Mouse (Mus musculus): ENCODE data around the gene Enpp7.
A peak's percentile ranks its signal among the peaks of the same experiment; 100 is the strongest.

Enpp7 gene

DNA sequence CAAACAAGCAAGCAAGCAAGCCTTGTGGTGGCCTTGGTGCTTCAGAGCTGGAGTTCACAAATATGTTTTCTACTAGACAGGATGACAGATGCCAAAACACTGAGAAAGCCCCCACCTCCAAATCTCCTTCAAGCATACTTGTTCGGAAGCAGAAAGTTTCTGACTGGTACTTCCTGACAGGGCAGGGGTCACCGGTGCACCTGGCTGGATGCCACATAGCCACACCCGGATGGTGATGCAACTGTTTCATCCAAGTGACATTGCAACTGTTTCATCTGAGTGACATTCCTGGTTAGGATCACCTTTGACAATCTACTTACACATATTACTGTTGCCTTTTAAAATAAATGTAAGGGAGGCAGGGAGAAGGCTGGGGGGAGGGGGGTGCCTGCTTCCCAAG is 9.2 kb downstream of the Enpp7 start:
- DNase-seq (ENCODE audit: extremely low spot score): no peak

DNA sequence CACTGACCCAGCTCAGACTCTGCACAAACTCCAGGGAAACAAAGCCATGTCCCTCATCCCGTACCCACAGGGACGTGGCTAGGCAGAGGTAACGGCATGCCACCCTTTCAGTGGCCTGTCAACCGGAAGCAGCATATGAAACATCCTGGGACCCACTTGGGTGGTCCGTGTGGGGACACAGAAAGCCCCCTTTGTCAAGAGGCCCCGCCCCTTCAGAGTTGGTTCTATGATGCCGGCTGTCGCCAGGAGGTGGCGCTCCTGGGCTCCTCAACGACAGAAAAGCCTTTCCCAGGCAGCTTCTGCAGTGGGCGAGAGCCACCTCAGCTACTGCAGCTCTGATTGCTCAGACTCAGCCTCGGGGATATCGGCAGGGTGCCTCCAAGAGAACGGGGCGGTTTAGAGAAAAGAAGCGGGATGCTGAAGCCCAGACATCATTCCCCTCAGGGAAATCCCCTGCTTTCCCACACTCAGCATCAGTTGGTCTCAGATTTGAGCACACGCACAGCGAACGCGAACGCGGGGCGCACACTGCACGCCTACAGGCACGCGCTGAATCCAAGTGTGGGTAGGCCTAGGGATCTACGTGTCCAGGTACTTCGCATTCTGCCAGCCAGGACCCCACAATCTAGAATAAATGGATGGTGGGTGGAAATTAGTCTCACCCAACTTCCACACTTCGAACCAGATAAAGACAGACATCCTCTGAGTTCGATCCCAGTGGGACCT is 10.7 kb downstream of the Enpp7 start:
- peak; percentile 94 for DNase-seq (ENCODE audit: extremely low spot score)

DNA sequence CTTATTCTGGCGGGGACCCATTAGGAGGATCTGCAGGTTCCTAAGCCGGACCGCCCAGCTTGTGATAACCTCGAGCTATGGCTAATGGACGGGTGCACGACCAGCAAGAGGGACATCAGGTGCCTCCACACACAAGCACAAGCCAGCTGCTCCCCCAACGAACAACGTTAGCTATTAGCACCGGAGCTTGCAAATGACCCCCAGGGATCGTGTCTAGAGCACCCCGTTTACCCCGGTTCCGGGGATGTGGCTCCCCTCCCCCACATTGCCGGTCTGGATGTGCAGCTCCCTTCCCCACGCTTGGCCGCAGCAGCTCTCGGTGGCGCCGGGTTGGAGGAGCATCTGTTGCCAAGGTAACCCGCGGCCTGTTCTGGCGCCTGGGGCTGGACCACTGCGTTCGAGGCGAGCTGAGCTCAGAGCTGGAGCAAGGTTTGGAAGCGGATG is 11.4 kb downstream of the Enpp7 start:
- peak; percentile 63 for DNase-seq (ENCODE audit: extremely low spot score)

DNA sequence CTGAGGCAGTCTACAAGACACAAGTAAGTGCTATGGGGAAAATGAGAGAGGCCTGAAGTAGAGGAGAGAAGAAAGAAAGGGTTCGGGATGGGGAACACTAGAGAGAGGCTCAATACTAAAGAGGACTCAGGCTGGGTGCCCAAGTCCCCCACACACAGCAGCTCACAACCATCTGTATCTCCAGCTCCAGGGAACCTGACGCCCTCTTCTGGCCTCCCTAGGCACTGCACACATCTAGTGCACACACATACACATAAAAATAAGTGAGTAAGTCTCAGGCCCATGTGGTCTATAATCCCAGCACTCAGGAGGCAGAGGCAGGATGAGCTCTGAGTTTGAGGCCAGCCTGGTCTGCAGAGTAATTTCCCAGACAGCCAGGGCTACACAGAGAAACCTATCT is 12.9 kb downstream of the Enpp7 start:
- no peak for DNase-seq (ENCODE audit: extremely low spot score)

DNA sequence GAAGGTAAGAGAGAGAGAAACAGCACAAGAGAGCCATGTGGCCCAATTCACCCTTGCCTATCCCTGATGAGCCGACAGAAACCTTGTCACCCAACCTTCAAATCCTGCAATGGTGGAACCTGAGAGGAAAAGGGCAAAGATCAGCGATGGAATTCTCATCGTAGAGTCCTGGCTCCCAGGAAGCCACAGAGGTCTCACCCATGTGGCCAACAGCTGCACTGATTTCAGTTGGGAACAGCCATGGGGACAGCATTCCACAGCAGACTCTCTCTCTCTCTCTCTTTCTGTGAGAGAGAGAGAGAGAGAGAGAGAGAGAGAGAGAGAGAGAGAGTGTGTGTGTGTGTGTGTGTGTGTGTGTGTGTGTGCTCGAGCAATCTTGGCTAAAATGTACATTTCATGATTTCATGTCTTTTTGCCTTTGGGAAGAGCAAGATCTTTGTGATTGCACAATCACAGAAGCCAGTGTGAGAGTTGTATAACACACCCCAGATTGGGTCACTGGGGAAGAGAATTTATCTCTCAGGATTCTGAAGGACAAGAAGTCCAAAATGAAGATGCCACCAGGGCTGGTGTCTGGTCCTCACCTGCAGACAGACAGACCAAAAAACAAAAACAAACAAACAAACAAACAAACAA is 13.6 kb downstream of the Enpp7 start:
- no peak for DNase-seq (ENCODE audit: extremely low spot score)

DNA sequence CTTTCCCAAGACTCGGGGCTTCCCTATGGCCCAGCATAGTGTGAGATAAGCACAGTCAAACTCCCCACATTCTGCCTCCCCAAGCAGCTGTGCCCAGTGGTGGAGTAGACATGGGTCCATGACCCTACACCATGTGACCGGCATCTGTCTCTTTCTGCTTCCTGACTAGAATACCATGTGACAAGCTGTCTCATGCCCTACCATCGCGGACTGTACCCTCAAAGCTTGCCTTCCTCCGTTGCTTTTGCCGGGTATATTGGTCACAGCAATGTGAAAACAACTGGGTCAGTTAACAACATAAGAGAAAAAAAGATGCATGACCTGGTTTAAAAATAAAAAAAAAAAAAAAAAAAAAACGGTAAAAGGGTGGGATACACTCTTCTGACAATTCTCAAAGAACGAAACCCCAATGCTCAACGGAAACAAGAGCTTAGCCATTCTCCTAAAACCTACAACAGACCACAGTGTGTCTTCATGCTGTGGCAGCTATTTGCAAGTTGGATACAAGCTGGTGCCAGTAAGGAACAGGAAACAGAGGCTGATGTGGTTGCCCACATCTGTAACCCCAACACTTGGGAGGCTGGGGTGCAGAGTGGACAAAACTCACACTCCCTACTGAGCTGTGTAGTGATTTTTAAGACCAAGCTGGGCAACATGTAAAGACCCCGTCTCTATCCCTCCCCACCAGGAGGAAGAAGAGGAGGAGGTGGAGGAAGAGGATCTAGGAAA is 17.7 kb downstream of the Enpp7 start:
- no peak for DNase-seq (ENCODE audit: extremely low spot score)

DNA sequence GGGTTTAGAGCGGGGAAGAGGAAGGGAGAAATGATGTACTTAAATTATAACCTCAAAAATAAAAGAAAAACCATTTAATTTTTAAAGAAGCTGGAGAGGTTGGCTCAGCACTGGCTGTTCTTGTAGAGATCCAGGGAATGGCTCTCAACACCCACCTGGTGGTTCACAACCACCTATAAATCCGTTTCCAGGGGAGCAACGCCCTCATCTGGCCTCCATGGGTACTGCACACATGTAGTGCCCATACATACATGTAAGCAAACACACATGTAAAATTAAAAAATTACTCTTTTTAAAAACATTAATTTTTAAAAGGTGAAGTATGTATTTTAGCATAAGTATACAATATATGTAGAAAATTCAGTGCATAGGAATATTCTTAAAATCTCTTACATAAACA is 18.5 kb downstream of the Enpp7 start:
- no peak for DNase-seq (ENCODE audit: extremely low spot score)

DNA sequence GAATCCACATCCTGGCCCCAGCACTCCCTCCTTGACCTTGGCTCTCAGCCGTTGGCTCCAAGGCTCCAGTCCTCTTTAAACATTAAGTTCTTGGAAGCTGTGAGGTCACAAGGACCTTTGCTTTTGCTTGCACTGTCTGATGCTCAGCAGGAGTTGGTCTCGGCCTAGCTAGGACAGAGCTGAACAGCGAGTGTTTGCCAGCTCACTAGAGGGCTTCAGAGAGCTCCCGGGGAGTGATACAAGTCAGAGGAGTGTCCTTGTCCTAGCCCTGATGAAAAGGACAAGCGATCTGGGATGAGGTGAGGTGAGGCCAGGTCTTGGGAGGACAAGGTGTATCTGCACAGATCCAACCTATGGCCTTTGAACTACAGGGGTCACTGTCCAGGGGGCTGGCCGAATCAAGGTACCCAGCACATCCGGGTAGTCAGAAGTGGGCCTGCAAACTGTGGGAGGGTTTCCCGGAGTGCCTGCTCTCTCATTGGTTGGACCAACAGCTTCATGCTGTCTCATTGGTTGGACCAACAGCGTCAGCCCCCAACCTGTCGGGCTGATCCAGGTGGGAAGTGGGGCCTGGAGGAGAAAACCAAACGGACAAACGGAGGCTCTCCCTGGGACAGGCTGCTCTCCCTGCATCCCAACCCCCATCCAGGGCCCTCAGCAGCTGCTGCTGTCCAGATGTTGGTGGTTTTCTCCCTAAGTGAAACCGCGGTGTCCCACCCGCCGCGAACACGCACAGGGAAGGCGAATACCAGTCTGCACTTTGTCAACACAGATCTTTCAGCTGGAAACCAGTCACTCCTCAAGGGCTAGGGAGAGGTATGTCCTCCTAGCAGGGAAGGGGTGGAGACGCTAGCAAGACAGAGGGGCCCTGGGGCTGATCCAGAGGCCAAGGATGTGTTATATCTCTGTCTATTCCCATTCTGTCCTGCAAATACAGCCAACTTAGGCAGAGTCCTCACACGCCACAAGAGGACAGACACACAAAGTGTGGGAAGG is 19.8 kb downstream of the Enpp7 start:
- DNase-seq (ENCODE audit: extremely low spot score): peak; percentile 51

DNA sequence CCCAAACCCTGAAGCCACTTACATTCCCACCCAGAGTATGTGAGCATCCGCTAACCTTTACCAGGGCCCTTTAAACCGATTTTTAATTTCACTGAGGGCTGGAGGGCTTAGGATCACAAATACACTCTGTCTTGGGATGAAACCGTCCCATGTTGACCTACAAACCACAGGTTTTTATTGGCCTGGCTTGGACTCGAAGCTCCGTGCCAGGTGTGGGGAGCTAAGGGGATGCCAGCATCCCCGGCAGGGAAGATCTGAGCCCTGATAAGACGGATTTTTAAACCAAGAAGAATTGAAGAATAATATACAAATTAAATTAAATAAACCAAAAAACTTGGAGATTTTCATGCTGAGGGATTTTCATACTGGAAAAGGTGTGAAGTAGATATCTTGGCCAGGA is 26.5 kb downstream of the Enpp7 start:
- no peak for DNase-seq (ENCODE audit: extremely low spot score)

DNA sequence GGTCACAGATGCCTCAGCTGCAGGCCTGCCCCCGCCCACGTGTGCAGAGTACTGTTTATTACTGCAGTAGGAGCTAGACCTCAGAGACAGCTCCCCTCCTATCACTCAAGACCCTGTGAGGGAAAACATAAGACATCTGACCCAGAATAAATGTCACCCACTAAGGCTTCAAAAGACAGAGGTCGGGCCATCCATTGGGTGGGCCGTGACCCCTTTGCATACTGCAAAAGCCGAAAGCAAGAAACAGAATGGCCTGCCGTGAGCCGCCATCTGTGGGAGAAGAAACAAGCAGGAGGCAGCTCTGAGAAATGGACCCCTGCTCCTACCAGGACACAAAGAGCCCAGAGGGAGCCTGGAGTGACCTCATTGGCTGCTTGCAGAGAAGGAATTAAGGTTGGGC is 29.5 kb downstream of the Enpp7 start:
- DNase-seq (ENCODE audit: extremely low spot score): peak; percentile 31

DNA sequence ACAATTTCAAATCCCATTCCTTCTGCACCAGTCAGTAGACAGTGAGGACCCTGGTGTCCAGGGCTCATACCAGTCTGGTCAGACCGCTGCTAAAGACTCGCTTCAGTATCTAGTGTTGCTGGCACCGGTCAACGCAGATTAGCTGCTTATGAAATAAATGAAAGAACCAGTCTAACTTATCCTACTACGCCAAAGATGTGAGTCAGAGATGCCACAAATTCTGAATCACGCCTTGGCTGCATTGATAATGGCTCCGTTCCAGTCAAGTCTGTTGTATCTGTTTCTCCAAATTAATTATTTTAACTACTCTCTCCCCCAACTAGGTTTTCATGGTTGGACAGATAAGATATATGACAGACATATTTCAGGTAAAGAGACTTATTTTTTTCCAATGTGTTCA is 33.2 kb downstream of the Enpp7 start:
- no peak for DNase-seq (ENCODE audit: extremely low spot score)

DNA sequence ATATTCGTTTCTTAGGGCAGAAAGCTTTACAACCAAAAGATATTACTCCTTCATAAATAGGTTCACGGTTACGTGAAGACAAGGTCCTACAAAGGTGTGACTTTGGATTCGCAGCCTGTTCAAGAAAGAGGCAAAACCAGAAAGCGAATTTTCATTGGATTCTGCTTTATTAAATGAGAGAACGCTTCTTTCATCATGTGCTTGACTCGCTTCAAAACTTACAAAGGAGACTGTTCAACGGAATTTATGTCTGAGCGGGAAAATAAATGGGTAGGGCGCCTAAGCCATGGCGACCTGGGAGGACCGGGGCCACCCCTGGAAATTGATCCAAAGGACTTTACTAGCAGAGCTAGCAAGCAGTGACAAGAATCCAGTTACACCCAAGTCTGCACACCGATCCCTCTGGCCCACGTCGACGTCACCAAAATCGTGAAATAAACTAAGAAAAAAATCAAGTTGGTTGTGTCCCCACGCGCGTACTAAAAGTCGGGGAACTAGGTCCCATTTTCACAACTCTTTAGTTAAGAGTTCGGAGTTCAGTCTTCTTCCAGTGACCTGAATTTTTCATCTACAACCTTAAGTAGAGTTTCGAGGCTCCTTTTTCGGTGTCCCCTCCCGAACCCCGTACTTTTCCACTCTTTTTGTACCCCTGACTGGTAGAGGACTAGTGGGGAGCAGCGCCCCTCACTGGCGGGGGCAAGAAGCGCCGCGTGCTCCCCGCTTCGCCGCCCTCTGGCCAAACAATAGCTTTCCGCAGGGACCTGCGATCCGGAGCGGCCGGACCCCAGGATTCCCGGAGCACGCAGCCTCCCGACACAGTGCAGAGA is 34.3 kb downstream of the Enpp7 start:
- peak; percentile 50 for DNase-seq (ENCODE audit: extremely low spot score)

DNA sequence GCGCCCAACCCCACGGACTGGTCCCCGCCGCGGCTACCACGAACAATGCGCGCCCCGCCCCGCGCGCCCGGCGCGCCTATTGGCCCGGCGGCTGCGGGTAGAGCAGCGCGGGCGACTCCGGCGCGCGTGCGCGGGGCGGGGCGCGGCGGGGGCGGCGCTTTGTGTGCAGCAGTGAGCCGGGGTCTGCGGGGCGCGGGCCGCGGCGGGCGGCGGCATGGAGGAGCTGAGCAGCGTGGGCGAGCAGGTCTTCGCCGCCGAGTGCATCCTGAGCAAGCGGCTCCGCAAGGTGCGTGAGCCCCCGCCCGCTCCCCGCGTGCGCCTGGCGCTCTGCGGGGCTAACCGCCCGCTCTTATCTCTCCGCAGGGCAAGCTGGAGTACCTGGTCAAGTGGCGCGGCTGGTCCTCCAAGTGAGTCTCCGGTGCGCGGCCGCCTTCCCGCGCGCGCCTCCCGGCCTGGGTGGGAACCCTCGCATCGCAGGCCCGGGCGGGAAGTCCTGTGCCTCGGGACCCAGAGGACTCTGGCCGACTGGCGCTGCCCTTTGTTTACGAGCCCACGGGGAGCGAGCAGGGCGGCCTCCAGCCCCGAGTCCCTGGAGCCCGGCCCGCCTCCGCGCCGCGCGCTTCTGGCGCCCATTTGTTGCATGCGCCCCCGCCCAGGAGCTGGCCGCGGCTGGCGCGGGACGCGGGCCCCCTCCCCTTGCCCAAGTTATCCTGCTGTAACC is 35.1 kb downstream of the Enpp7 start, which contains the start of gene Cbx2:
Gene Cbx2 (plus strand): TSS at position 68 of the 721 bp plus-strand sequence.
- peak; percentile 91 for DNase-seq (ENCODE audit: extremely low spot score)

DNA sequence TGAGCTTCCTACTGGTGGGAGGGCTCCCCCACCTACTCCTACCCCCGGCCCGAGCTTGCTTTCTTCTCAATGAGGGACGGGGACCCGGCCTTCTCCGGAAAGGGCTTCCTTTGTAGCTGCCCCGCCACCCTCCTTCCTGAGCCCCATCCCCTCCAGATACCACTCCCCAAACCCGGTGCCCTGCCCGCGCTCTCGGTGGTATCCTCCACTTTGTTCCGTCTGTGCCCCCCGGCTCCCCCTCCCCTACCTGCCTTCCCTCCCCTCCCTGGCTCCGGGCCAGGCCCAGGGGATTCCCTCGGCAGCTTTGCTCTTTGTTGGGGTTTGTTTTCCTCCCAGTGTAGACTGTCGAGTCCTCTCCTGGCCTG is 35.6 kb downstream of the Enpp7 start:
- peak; percentile 82 for DNase-seq (ENCODE audit: extremely low spot score)

DNA sequence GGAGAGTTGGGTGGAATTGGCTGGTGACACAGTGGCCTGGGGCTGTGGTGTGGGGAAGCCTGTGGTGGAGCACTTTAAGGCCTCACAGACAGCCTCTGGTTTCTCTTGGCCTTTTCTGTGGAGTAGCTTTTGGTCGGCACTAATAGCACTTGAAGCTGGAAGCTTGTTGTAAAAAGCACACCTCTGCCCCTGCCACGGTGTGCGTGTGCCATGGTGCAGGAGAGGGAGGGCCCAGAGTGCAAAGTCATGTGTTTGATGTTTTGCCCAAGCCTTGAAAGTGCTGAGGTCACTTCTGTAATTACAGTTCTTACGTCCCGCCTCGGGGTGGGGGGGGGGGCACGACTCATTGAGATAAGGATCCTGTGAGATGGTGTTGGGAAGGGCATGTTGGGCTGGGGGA is 36.3 kb downstream of the Enpp7 start:
- DNase-seq (ENCODE audit: extremely low spot score): no peak

DNA sequence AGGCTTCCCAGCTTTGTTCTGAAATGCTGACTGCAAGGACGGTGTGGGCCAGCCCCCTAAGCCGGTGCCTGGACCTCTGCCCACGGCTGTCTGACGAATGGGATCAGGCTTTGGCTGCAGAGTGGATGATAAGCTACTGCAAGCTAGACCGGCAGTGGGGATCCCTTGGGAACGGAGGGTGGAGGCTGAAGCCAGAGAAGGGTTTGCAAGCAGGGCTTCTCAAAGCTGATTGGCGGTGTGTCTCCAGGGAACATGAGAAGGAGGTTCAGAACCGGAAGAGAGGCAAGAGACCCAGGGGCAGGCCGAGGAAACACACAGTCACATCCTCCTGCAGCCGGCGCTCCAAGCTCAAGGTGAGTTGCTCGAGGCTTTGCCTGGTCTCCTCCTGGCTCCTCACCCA is 38.2 kb downstream of the Enpp7 start:
- no peak for DNase-seq (ENCODE audit: extremely low spot score)

DNA sequence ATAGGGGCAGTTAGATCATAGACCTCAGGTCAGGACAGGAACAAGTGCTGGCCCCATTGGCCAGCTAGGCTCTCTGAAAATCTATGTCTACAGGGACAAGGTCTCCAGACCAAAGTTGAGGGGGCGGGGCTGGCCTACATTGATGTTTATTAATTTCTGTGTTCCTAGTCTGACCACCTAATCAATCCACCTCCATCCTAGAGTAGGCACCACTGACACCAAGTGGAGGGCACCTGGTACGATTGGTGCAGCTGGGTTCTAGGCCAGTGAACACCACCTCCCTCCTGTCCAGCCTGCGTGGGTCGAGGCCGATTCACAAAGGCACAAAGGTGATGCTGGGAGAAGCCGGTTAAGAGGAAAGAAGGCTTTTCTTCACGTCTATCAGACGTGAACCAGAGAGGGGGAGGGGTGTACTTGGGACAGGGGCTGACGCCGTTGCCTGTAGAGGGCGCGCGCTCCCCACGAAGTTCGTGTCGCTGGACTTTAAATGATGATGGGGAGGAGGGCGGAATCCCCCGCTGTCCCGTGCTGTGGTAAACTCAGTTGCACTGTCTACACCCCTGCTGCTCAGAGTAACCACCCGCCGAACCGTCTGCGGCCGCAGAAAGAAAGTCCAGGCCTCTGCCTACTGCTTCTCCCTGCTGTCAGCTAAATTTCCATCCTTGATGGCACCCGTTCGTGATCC is 46.0 kb downstream of the Enpp7 start:
- DNase-seq (ENCODE audit: extremely low spot score): peak; percentile 84

DNA sequence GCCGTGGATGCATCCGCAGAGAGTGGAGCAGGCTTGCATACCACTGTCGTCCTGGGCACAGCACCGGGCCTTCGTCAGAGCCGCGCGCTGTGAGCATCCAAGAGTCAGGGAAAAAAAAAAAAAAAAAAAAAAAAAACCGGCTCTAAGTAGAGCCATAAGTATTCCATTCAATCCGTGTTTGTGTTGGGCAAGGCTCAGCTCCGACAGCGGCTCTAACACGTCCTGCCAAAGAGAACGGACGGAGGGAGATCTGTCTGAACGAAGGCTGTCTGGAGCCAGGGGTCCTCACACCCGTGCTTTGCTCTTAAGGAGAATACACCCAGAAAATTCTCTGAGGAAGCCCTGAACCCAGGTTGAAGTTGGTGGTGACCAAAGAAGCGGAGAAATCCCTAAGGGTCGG is 46.6 kb downstream of the Enpp7 start:
- no peak for DNase-seq (ENCODE audit: extremely low spot score)

DNA sequence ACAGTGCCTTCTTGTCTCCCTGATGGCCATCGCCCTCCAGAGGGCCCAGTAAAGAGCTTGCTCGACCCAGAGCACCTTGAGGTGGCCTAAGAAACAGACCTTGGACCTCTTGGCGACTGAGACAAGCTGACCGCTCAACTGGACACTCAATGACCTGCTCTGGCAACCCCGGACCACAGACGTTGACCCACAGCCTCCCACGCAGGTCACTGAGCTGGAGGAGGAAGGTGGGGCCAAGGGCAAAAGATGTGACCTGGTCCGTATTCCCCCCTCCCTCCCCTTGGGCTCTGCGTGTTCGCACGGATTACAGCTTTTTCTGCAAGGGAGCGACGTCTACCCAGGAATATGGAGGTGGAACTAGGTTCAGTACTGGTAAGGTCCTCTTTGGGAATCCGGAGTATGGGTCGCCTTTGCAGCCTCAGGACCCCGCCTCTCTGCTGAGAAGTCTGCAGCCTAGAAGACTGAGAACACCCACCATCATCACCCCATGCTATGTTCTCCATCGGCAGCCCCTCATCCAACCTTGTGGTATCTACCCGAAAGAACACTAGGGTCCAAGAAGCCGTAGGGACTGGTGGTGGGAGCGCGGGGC is 47.2 kb downstream of the Enpp7 start:
- DNase-seq (ENCODE audit: extremely low spot score): peak; percentile 28

Measured in embryo, embryonic 9.5 days (tissue).